Mouse (Mus musculus) ES-E14 (cell line): Measurements from ENCODE around the gene Grin2c. TPM values are rescaled to one million over a fixed set of nuclear protein-coding genes. Genes with fewer than 3 reads are reported as not detected.

Experiments used
- DNase-seq: peaks from one replicate; pipeline ENCODE4 v3.0.0-alpha.2; 2013; ENCODE audit warnings: low read depth, low spot score
- H3K27ac ChIP-seq: 2 replicates; pipeline ENCODE4 v1.5.1; 2012; ENCODE audit warnings: low read depth, mild to moderate bottlenecking, low read length, moderate library complexity, mixed read lengths; ENCODE audit not compliant: poor library complexity, insufficient read depth, severe bottlenecking
- H3K36me3 ChIP-seq: 2 replicates; pipeline ENCODE4 v1.6.1; 2012; ENCODE audit warnings: mild to moderate bottlenecking, low read length, moderate library complexity, mixed read lengths; ENCODE audit not compliant: control insufficient read depth, poor library complexity, insufficient read depth, severe bottlenecking
- H3K4me1 ChIP-seq, 2 experiments: fragments of 150-350 bp in 1 of 2; sonication (generic) in 1 of 2; 2 replicates each; pipeline ENCODE4 v1.6.1; 2012; ENCODE audit warnings: low read length in 2 of 2, mild to moderate bottlenecking in 1 of 2, mixed read lengths in 1 of 2; ENCODE audit not compliant: control insufficient read depth in 2 of 2, insufficient read depth in 2 of 2, poor library complexity in 1 of 2
- H3K4me3 ChIP-seq, 2 experiments: fragments of 150-350 bp in 1 of 2; sonication (generic) in 1 of 2; 2 replicates each; pipeline ENCODE4 v1.5.1; 2012; ENCODE audit warnings: low read length in 2 of 2, low read depth in 1 of 2, mild to moderate bottlenecking in 1 of 2, mixed read lengths in 1 of 2; ENCODE audit not compliant: insufficient read depth in 1 of 2, poor library complexity in 1 of 2, severe bottlenecking in 1 of 2
- H3K9ac ChIP-seq: 2 replicates; pipeline ENCODE4 v1.6.1; 2012; ENCODE audit warnings: low read depth, mild to moderate bottlenecking, low read length, mixed read lengths; ENCODE audit not compliant: poor library complexity, insufficient read depth, severe bottlenecking
- H3K9me3 ChIP-seq: fragments of 150-350 bp; sonication (generic); 2 replicates; pipeline ENCODE4 v1.6.1; 2012; ENCODE audit warnings: low read depth, mild to moderate bottlenecking, low read length; ENCODE audit not compliant: control insufficient read depth, insufficient read depth
- CHD2 ChIP-seq: IDR thresholded peaks from 2 replicates; pipeline ENCODE4 v1.6.1; 2014; ENCODE audit warnings: mild to moderate bottlenecking, low read depth, low read length, inconsistent platforms
- HCFC1 ChIP-seq: IDR thresholded peaks from 2 replicates; pipeline ENCODE4 v1.6.1; 2012; ENCODE audit warnings: low read length, inconsistent platforms, borderline replicate concordance; ENCODE audit not compliant: insufficient read depth
- MAFK ChIP-seq: IDR thresholded peaks from 2 replicates; pipeline ENCODE4 v1.6.1; 2014; ENCODE audit warnings: mild to moderate bottlenecking, low read depth, low read length, inconsistent platforms; ENCODE audit not compliant: insufficient read depth
- ZC3H11A ChIP-seq: IDR thresholded peaks from 2 replicates; pipeline ENCODE4 v1.6.1; 2012; ENCODE audit warnings: low read depth, mild to moderate bottlenecking, inconsistent platforms, low read length, borderline replicate concordance
- ZNF384 ChIP-seq: IDR thresholded peaks from 2 replicates; pipeline ENCODE4 v1.6.1; 2012; ENCODE audit warnings: low read depth, low read length, inconsistent platforms
- in situ Hi-C, 2 experiments: fragments of 600-800 bp; cut with MboI; formaldehyde crosslinking; loops; one replicate each; pipeline ENCODE4 v1.15.1; 2025; ENCODE audit warnings: low sequenced_read_pairs in 2 of 2, inconsistent platforms in 1 of 2; ENCODE audit not compliant: unreplicated experiment in 2 of 2
- total RNA-seq: library from RNA; depleted of rRNA; stranded (reverse); fragments of 300-350 nt; gene quantifications from 2 replicates; pipeline ENCODE4 v1.2.3, GENCODE M21; 2012; rRNA removed

The Grin2c gene
- total RNA-seq = 0.21 and 0.22 TPM in 2 replicates

GRCm38 (mm10) chr11:115267061-115267883 is at the start of gene Grin2c:
Gene Grin2c (minus strand): TSS chr11:115267243.
- Histone ChIP-seq H3K27ac (no peak within 1 kb of the TSS), H3K4me3 (peak within 1 kb of the TSS; percentile 34 to 60; a peak in 3 of 4 replicates), H3K9me3 (no peaks in the 10 kb centered on the region), H3K36me3 (peaks cover 8% of the 10 kb centered on the region), H3K9ac (peak within 1 kb of the TSS; percentile 26; the same call in 1 of the 2 replicates), H3K4me1 (peaks cover 0 to 18% of the 10 kb centered on the region in 2 experiments; a peak in 1 of 4 replicates)
- no peak for DNase-seq
- in situ Hi-C loops = no loop called here
- TF ChIP-seq ZC3H11A (no peak), HCFC1 (no peak), MAFK (no peak), CHD2 (no peak), ZNF384 (no peak)

GRCm38 (mm10) chr11:115314249-115314648 is 47.2 kb upstream of the Grin2c start:
- no peak overlapping the region for H3K4me3 ChIP-seq
- no peak overlapping the region for H3K27ac ChIP-seq
- no peak for DNase-seq
- in situ Hi-C loops = no loop called here
- no peaks in the 10 kb centered on the region for H3K9me3 ChIP-seq
- no peak for TF ChIP-seq MAFK
- TF ChIP-seq HCFC1 = no peak
- TF ChIP-seq CHD2 = no peak
- no peak for TF ChIP-seq ZC3H11A
- no peak for TF ChIP-seq ZNF384
- H3K4me1 ChIP-seq = peaks cover 2 to 3% of the 10 kb centered on the region in 2 experiments; a peak in 1 of 4 replicates
- H3K9ac ChIP-seq = no peak overlapping the region
- H3K36me3 ChIP-seq = no peaks in the 10 kb centered on the region

- in situ Hi-C loops = no loop called here
- H3K27ac ChIP-seq = no peak overlapping the region
- TF ChIP-seq CHD2 (no peak), HCFC1 (no peak), MAFK (no peak), ZNF384 (no peak), ZC3H11A (no peak)
These were observed 41.7 kb upstream of the Grin2c start for GRCm38 (mm10) chr11:115308781-115309180.

GRCm38 (mm10) chr11:115306863-115307262 is 39.8 kb upstream of the Grin2c start, which contains the start of gene Otop2:
Gene Otop2 (plus strand): TSS chr11:115307163.
- no peaks in the 10 kb centered on the region for H3K9me3 ChIP-seq
- no peaks in the 10 kb centered on the region for H3K36me3 ChIP-seq
- H3K9ac ChIP-seq = no peak within 1 kb of the TSS
- in situ Hi-C loops = no loop called here
- no peak within 1 kb of the TSS for H3K27ac ChIP-seq
- H3K4me1 ChIP-seq = peaks cover 0 to 7% of the 10 kb centered on the region in 2 experiments; a peak in 1 of 4 replicates
- TF ChIP-seq HCFC1 = no peak
- TF ChIP-seq MAFK = no peak
- no peak for TF ChIP-seq ZNF384
- TF ChIP-seq ZC3H11A = no peak
- H3K4me3 ChIP-seq = no peak within 1 kb of the TSS
- no peak for DNase-seq

More at GRCm38 (mm10) chr11:115308781-115309180, 41.7 kb upstream of the Grin2c start:
- Histone ChIP-seq H3K4me1 (0 out of 4 replicates have a peak, but pooled peaks cover 0 to 7% of the 10 kb centered on the region in 2 experiments), H3K9ac (no peak overlapping the region), H3K4me3 (no peak overlapping the region), H3K9me3 (no peaks in the 10 kb centered on the region), H3K36me3 (no peaks in the 10 kb centered on the region)
- DNase-seq = no peak
